Mouse (Mus musculus): Measurements from ENCODE around the gene Rpl13a. TPM values are rescaled to one million over a fixed set of nuclear protein-coding genes. Genes with fewer than 3 reads are reported as not detected.

The Rpl13a gene
- total and polyA plus RNA-seq, 3 experiments = 1,478 to 6,084 (median 2,356) TPM

DNA sequence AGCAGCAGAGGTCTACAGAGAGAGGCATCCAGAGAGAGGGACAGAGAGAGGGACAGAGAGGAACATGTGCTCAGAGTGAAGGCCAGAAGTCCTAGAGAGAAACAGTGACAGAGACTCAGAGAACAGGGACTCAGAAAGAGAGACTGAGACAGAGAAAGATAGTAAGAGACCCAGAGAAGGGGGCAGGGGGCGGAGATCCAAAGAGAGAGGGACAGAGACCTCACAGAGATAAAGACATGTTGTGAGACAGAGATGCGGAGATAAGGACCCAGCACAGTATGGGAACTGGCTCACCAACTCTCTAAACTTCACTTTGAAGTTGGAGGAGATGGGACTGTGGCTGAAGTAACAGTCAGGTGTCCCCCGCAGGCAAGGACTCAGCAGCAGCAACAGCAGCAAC lies 6.8 kb upstream of the Rpl13a start:
- Histone ChIP-seq H3K36me3 (replicated peaks) (peaks cover 48% of the 10 kb centered on the region), H3K4me1 (ENCODE audit: insufficient read depth, low read depth, low read length) (peaks cover 87% of the 10 kb centered on the region), H3K9me3 (replicated peaks) (peaks cover 3% of the 10 kb centered on the region; the same call in 1 of the 2 replicates), H3K27me3 (ENCODE audit: insufficient read depth, low read length) (no peaks in the 10 kb centered on the region), H3K4me3 (ENCODE audit: low read depth, low read length) (peak overlapping the region; percentile 71)
- no peak for DNase-seq (ENCODE audit: low spot score)
- TF ChIP-seq GATA2 (IDR thresholded peaks at IDR 0.05; ENCODE audit: borderline replicate concordance, low read depth, low read length) = 0 out of 2 replicates have a peak, but pooled peaks have one; percentile 88
- no peak for TF ChIP-seq POLR2AphosphoS5 (IDR thresholded peaks at IDR 0.05; ENCODE audit: insufficient replicate concordance, low read depth, low read length)
- no peak for TF ChIP-seq TAL1 (conservative IDR thresholded peaks at IDR 0.05; ENCODE audit: low read depth, low read length)
- no peak for TF ChIP-seq GATA1 (IDR thresholded peaks at IDR 0.05; ENCODE audit: borderline replicate concordance, low read length)
- TF ChIP-seq CTCF (IDR thresholded peaks at IDR 0.05; ENCODE audit: low read depth, low read length) = no peak
- no peak for ATAC-seq (ENCODE audit: extremely low read depth, insufficient number of reproducible peaks, low FRiP score, poor library complexity, severe bottlenecking)

DNA sequence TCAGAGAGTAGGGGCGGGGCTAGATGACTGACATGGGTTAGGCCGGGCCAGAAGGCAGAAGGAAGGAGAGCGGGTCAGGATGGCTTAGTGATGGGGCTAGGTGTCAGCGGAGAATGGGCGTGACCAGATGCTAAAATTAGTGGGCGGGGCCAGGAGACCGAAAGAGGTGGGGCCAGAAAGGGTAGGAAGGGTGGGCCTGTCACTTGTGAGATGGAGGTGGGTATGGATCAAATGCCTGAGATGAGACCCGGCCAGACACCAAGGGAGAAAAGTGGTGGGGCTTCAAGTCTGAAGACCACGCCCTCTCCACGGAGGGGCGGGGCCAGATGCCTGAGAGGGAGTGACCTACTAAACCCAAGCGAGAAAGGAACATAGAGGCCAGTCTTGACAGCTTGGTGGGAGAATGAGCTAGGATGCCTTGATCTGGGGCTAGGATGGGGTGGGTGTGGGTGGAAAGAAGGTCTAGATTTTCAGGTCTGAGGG lies 6.0 kb upstream of the Rpl13a start:
- peaks cover 87% of the 10 kb centered on the region for H3K4me1 ChIP-seq (ENCODE audit: insufficient read depth, low read depth, low read length)

DNA sequence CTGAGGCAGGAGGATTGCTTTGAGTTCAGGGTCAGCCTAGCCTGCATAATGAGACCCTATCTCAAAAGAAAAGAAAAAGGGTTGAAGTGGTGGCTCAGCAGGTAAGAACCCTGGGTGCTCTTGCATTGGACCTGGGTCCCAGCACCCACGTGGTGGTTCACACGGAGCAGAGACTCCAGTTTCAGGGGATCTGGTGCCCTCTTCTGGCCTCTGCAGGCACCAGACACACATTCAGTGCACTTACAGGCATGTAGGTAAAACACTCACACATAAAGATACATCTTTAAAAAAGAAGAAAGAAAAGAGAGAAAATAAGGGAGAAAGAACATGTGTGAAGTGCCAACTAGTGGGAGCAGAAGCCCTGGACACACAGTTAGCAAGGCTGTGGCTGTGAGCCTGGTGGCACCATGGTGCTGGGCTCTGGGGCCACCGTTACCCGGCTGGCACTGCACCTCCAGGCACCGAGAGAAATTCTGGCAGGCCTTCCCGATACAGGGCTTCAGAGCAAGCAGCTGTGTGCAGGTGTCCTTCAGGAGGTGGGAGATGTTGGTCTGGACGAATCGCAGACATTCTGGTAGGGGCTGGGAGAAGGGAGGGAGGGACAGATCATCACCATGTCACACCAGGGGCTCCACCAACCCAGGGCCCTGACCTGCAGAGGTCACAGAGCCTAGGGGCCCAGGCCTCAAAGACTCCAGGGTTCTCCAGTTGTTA lies 5.0 kb upstream of the Rpl13a start:
- ATAC-seq (ENCODE audit: extremely low read depth, insufficient number of reproducible peaks, low FRiP score, poor library complexity, severe bottlenecking) (no peak), DNase-seq (ENCODE audit: low spot score) (no peak)
- Histone ChIP-seq H3K27me3 (ENCODE audit: insufficient read depth, low read length) (no peaks in the 10 kb centered on the region), H3K9me3 (replicated peaks) (peaks cover 3% of the 10 kb centered on the region; the same call in 1 of the 2 replicates), H3K36me3 (replicated peaks) (peaks cover 43% of the 10 kb centered on the region), H3K4me3 (ENCODE audit: low read depth, low read length) (peak overlapping the region; percentile 71; the same call in 1 of the 2 replicates), H3K4me1 (ENCODE audit: insufficient read depth, low read depth, low read length) (peaks cover 85% of the 10 kb centered on the region)
- TF ChIP-seq POLR2AphosphoS5 (IDR thresholded peaks at IDR 0.05; ENCODE audit: insufficient replicate concordance, low read depth, low read length) (no peak), GATA1 (IDR thresholded peaks at IDR 0.05; ENCODE audit: borderline replicate concordance, low read length) (no peak), CTCF (IDR thresholded peaks at IDR 0.05; ENCODE audit: low read depth, low read length) (no peak), GATA2 (IDR thresholded peaks at IDR 0.05; ENCODE audit: borderline replicate concordance, low read depth, low read length) (no peak), TAL1 (conservative IDR thresholded peaks at IDR 0.05; ENCODE audit: low read depth, low read length) (no peak)

More for the DNA sequence above, 6.0 kb upstream of the Rpl13a start:
- Histone ChIP-seq H3K4me3 (ENCODE audit: low read depth, low read length) (peak overlapping the region; percentile 71), H3K27me3 (ENCODE audit: insufficient read depth, low read length) (no peaks in the 10 kb centered on the region), H3K9me3 (replicated peaks) (peaks cover 3% of the 10 kb centered on the region; the same call in 1 of the 2 replicates), H3K36me3 (replicated peaks) (peaks cover 45% of the 10 kb centered on the region)
- DNase-seq (ENCODE audit: low spot score) (no peak), ATAC-seq (ENCODE audit: extremely low read depth, insufficient number of reproducible peaks, low FRiP score, poor library complexity, severe bottlenecking) (peak; percentile 37)
- no peak for TF ChIP-seq GATA2 (IDR thresholded peaks at IDR 0.05; ENCODE audit: borderline replicate concordance, low read depth, low read length)
- no peak for TF ChIP-seq POLR2AphosphoS5 (IDR thresholded peaks at IDR 0.05; ENCODE audit: insufficient replicate concordance, low read depth, low read length)
- TF ChIP-seq TAL1 (conservative IDR thresholded peaks at IDR 0.05; ENCODE audit: low read depth, low read length) = no peak
- TF ChIP-seq GATA1 (IDR thresholded peaks at IDR 0.05; ENCODE audit: borderline replicate concordance, low read length) = no peak
- TF ChIP-seq CTCF (IDR thresholded peaks at IDR 0.05; ENCODE audit: low read depth, low read length) = no peak

DNA sequence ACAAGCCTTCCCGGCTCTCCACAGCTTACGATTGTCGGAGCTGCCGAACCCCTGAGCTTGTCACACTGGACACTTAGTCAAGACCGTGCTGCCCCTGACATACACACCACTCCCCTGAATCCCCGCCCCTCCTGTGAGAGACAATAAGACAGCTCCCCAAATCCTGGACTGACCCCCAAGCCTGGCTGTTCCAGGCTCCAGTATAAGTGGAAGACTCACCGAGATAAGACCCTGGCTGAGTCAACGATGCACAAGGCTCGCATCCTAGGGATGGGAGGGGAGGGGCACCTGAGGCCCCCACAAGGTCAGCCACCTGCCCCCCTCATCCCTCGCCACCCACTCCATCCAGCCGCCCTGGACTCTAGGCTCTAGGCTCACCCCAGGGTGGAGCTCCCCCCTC lies 3.3 kb upstream of the Rpl13a start:
- DNase-seq (ENCODE audit: low spot score) (no peak), ATAC-seq (ENCODE audit: extremely low read depth, insufficient number of reproducible peaks, low FRiP score, poor library complexity, severe bottlenecking) (no peak)
- peaks cover 3% of the 10 kb centered on the region; the same call in 1 of the 2 replicates for H3K9me3 ChIP-seq (replicated peaks)
- no peak overlapping the region; the same call in 1 of the 2 replicates for H3K4me3 ChIP-seq (ENCODE audit: low read depth, low read length)
- H3K4me1 ChIP-seq (ENCODE audit: insufficient read depth, low read depth, low read length) = peaks cover 72% of the 10 kb centered on the region
- H3K27me3 ChIP-seq (ENCODE audit: insufficient read depth, low read length) = no peaks in the 10 kb centered on the region
- no peak for TF ChIP-seq POLR2AphosphoS5 (IDR thresholded peaks at IDR 0.05; ENCODE audit: insufficient replicate concordance, low read depth, low read length)
- TF ChIP-seq TAL1 (conservative IDR thresholded peaks at IDR 0.05; ENCODE audit: low read depth, low read length) = no peak
- no peak for TF ChIP-seq CTCF (IDR thresholded peaks at IDR 0.05; ENCODE audit: low read depth, low read length)
- TF ChIP-seq GATA2 (IDR thresholded peaks at IDR 0.05; ENCODE audit: borderline replicate concordance, low read depth, low read length) = no peak
- TF ChIP-seq GATA1 (IDR thresholded peaks at IDR 0.05; ENCODE audit: borderline replicate concordance, low read length) = no peak
- peaks cover 55% of the 10 kb centered on the region for H3K36me3 ChIP-seq (replicated peaks)

DNA sequence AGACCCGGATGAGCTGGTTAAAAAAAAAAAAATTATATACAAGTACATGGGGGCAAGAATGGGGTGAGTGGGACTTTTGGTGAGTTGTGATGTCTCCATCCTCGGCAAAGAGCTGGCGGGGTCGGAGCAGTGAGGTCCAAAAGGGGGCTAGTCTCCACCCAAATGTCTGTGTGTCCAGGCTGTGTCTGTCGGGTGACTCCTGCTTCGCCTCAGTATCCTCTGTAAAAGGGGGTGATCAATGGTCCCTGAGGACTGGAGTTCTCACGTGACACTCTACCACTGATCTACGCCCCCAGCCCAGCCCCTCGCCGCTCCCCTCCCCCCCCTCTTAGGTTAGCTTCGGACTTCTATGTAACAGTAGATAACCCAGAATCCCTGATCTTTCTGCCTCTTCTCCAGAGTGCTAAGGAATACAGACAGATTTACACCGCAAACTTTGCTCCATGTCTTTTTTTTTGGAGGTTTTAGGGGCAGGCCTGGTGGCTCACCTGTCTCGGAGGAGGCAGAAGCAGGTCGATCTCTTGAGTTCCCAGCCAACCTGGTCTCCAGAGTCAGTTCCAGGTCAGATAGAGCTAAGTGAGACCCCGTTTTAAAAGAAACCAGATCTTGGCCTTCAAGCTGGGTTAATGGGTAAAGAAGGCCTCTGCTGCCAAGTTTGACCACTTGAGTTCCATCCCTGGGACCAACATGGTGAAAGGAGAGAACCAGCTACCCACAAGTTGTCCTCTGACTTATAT lies 1.4 kb upstream of the Rpl13a start:
- Histone ChIP-seq H3K9me3 (replicated peaks) (peaks cover 3% of the 10 kb centered on the region; the same call in 1 of the 2 replicates), H3K4me3 (ENCODE audit: low read depth, low read length) (peak overlapping the region; percentile 93; the same call in 1 of the 2 replicates), H3K36me3 (replicated peaks) (peaks cover 74% of the 10 kb centered on the region), H3K4me1 (ENCODE audit: insufficient read depth, low read depth, low read length) (peaks cover 73% of the 10 kb centered on the region), H3K27me3 (ENCODE audit: insufficient read depth, low read length) (no peaks in the 10 kb centered on the region)
- no peak for DNase-seq (ENCODE audit: low spot score)
- TF ChIP-seq CTCF (IDR thresholded peaks at IDR 0.05; ENCODE audit: low read depth, low read length) (no peak), GATA2 (IDR thresholded peaks at IDR 0.05; ENCODE audit: borderline replicate concordance, low read depth, low read length) (no peak), POLR2AphosphoS5 (IDR thresholded peaks at IDR 0.05; ENCODE audit: insufficient replicate concordance, low read depth, low read length) (no peak), GATA1 (IDR thresholded peaks at IDR 0.05; ENCODE audit: borderline replicate concordance, low read length) (no peak), TAL1 (conservative IDR thresholded peaks at IDR 0.05; ENCODE audit: low read depth, low read length) (no peak)
- no peak for ATAC-seq (ENCODE audit: extremely low read depth, insufficient number of reproducible peaks, low FRiP score, poor library complexity, severe bottlenecking)
